Mouse (Mus musculus) bone marrow, adult 2 months (tissue): ENCODE measurements around the gene Adgra1. TPM values are rescaled to one million over a fixed set of nuclear protein-coding genes. Genes with fewer than 3 reads are reported as not detected.

Source experiments
- H3K27ac ChIP-seq: fragments of 200-500 bp; 2 replicates; pipeline ENCODE4 v1.5.1; 2012; ENCODE audit warnings: low read depth, mild to moderate bottlenecking, control low read depth, inconsistent platforms, low read length; ENCODE audit not compliant: control insufficient read depth, poor library complexity, insufficient read depth
- H3K4me1 ChIP-seq: fragments of 200-500 bp; 2 replicates; pipeline ENCODE4 v1.6.1; 2011; ENCODE audit warnings: low read length; ENCODE audit not compliant: control insufficient read depth, insufficient read depth
- H3K4me3 ChIP-seq: fragments of 200-500 bp; replicated peaks from 2 replicates; pipeline ENCODE3; 2011; ENCODE audit warnings: mild to moderate bottlenecking, low read depth, low read length, control low read depth; ENCODE audit not compliant: control insufficient read depth
- CTCF ChIP-seq: fragments of 200-500 bp; IDR thresholded peaks from 2 replicates; pipeline ENCODE4 v1.5.1; 2011; ENCODE audit warnings: low read length, control low read depth; ENCODE audit not compliant: control insufficient read depth, insufficient read depth
- POLR2A ChIP-seq: fragments of 200-500 bp; IDR thresholded peaks from 2 replicates; pipeline ENCODE4 v1.6.1; 2011; ENCODE audit warnings: low read depth, mild to moderate bottlenecking, control low read depth, low read length, borderline replicate concordance; ENCODE audit not compliant: control insufficient read depth
- WGBS: fragments of 180-500 bp; shearing (Covaris S2); methylation state at CpG from one replicate; pipeline ENCODE4 v1.1.7; 2018; 5-methylcytosine and 5-hydroxymethylcytosine counted together
- polyA plus RNA-seq: library from polyadenylated mRNA; stranded (reverse); fragments of >200 nt; gene quantifications from 2 replicates; pipeline ENCODE4 v1.2.4, GENCODE M21; 2011; ENCODE audit warnings: low replicate concordance; ENCODE audit not compliant: missing spikeins, insufficient read depth, insufficient read length

Adgra1 gene
- polyA plus RNA-seq, 1 experiment: not detected

- 53% methylated on average over 2 of the region's 2 CpGs for WGBS
- H3K4me1 ChIP-seq: no peaks in the 10 kb centered on the region
- TF ChIP-seq CTCF (no peak), POLR2A (no peak)
- no peak overlapping the region for H3K27ac ChIP-seq
- H3K4me3 ChIP-seq: no peak overlapping the region
Measured at GRCm38 (mm10) chr7:139864253-139864652, 30.3 kb downstream of the Adgra1 start.

GRCm38 (mm10) chr7:139864871-139865270 lies 30.9 kb downstream of the Adgra1 start:
- H3K4me1 ChIP-seq: no peaks in the 10 kb centered on the region
- H3K27ac ChIP-seq: no peak overlapping the region
- H3K4me3 ChIP-seq: no peak overlapping the region
- TF ChIP-seq CTCF (no peak), POLR2A (no peak)
- WGBS: 58% methylated on average over 1 of the region's 1 CpGs

GRCm38 (mm10) chr7:139871014-139871413 lies 37.0 kb downstream of the Adgra1 start:
- TF ChIP-seq POLR2A (no peak), CTCF (no peak)
- Histone ChIP-seq H3K4me1 (no peaks in the 10 kb centered on the region), H3K4me3 (no peak overlapping the region), H3K27ac (no peak overlapping the region)
- 84% methylated on average over 5 of the region's 5 CpGs for WGBS

- Histone ChIP-seq H3K27ac (no peak overlapping the region), H3K4me1 (no peaks in the 10 kb centered on the region), H3K4me3 (no peak overlapping the region)
- WGBS: 70% methylated on average over 10 of the region's 10 CpGs
- TF ChIP-seq POLR2A (no peak), CTCF (no peak)
Measured at GRCm38 (mm10) chr7:139877167-139877792, 43.3 kb downstream of the Adgra1 start.

- Histone ChIP-seq H3K4me3 (no peak overlapping the region), H3K27ac (no peak overlapping the region), H3K4me1 (no peaks in the 10 kb centered on the region)
- 74% methylated on average over 5 of the region's 5 CpGs for WGBS
- no peak for TF ChIP-seq POLR2A
Measured at GRCm38 (mm10) chr7:139878122-139878521, 44.1 kb downstream of the Adgra1 start.

- H3K27ac ChIP-seq: no peak overlapping the region
- TF ChIP-seq POLR2A (no peak), CTCF (no peak)
- WGBS: 77% methylated on average over 6 of the region's 6 CpGs
- H3K4me1 ChIP-seq: no peaks in the 10 kb centered on the region
- no peak overlapping the region for H3K4me3 ChIP-seq
Measured at GRCm38 (mm10) chr7:139878621-139879020, 44.6 kb downstream of the Adgra1 start.

- H3K27ac ChIP-seq: no peak overlapping the region
- WGBS: 79% methylated on average over 4 of the region's 4 CpGs
Measured at GRCm38 (mm10) chr7:139883545-139883944, 49.6 kb downstream of the Adgra1 start.

GRCm38 (mm10) chr7:139891779-139892178 lies 57.8 kb downstream of the Adgra1 start:
- 72% methylated on average over 5 of the region's 5 CpGs for WGBS
- H3K27ac ChIP-seq: no peak overlapping the region
- TF ChIP-seq POLR2A (no peak), CTCF (no peak)
- no peak overlapping the region for H3K4me3 ChIP-seq
- no peaks in the 10 kb centered on the region for H3K4me1 ChIP-seq

More at GRCm38 (mm10) chr7:139883545-139883944, 49.6 kb downstream of the Adgra1 start:
- Histone ChIP-seq H3K4me1 (no peaks in the 10 kb centered on the region), H3K4me3 (no peak overlapping the region)
- no peak for TF ChIP-seq POLR2A
- TF ChIP-seq CTCF: no peak

- Histone ChIP-seq H3K27ac (no peak within 1 kb of the TSS), H3K4me3 (no peak within 1 kb of the TSS), H3K4me1 (no peaks in the 10 kb centered on the region)
- WGBS: 2% methylated on average over 50 of the region's 50 CpGs
- TF ChIP-seq POLR2A: no peak
- TF ChIP-seq CTCF: no peak
Measured at GRCm38 (mm10) chr7:139894655-139895557, 60.9 kb downstream of the Adgra1 start, which contains the start of gene Kndc1. Gene Kndc1 (plus strand): TSS chr7:139894696.
